Mouse (Mus musculus) G1E (cell line): ENCODE measurements around the gene Cnih2. TPM values are rescaled to one million over a fixed set of nuclear protein-coding genes. Genes with fewer than 3 reads are reported as not detected.

ENCODE experiments used
- ATAC-seq: 2 replicates; pipeline ENCODE4 v1.8.0; 2016; ENCODE audit warnings: mild to moderate bottlenecking; ENCODE audit not compliant: insufficient number of reproducible peaks, poor library complexity, low FRiP score, severe bottlenecking; ENCODE audit errors: extremely low read depth
- DNase-seq: peaks from one replicate; pipeline ENCODE4 v3.0.0; 2012; ENCODE audit warnings: low spot score
- H3K27me3 ChIP-seq: 2 replicates; pipeline ENCODE4 v1.6.1; 2012; ENCODE audit warnings: mild to moderate bottlenecking, low read length, inconsistent platforms; ENCODE audit not compliant: insufficient read depth
- H3K36me3 ChIP-seq: replicated peaks from 2 replicates; pipeline ENCODE3; 2012; ENCODE audit warnings: mild to moderate bottlenecking, inconsistent platforms
- H3K4me1 ChIP-seq: 2 replicates; pipeline ENCODE4 v1.6.1; 2012; ENCODE audit warnings: low read depth, low read length, inconsistent platforms, mixed read lengths; ENCODE audit not compliant: insufficient read depth
- H3K4me3 ChIP-seq: 2 replicates; pipeline ENCODE4 v1.5.1; 2012; ENCODE audit warnings: low read depth, mild to moderate bottlenecking, inconsistent platforms, low read length, moderate library complexity, mixed read lengths
- H3K9me3 ChIP-seq: replicated peaks from 2 replicates; pipeline ENCODE4 v1.6.1; 2012; ENCODE audit warnings: inconsistent platforms
- CTCF ChIP-seq: IDR thresholded peaks from 2 replicates; pipeline ENCODE4 v1.5.1; 2012; ENCODE audit warnings: low read depth, low read length, inconsistent platforms, mixed read lengths
- GATA1 ChIP-seq: IDR thresholded peaks from 2 replicates; pipeline ENCODE4 v1.6.1; 2012; ENCODE audit warnings: borderline replicate concordance, low read length, inconsistent platforms, mixed read lengths
- GATA2 ChIP-seq: IDR thresholded peaks from 2 replicates; pipeline ENCODE4 v1.6.1; 2012; ENCODE audit warnings: low read depth, low read length, inconsistent platforms, borderline replicate concordance
- POLR2AphosphoS5 ChIP-seq: IDR thresholded peaks from 2 replicates; pipeline ENCODE4 v1.6.1; 2012; ENCODE audit warnings: low read depth, low read length, inconsistent platforms; ENCODE audit not compliant: insufficient replicate concordance
- TAL1 ChIP-seq: conservative IDR thresholded peaks from 2 replicates; pipeline ENCODE4 v1.6.1; 2012; ENCODE audit warnings: low read depth, low read length, inconsistent platforms, mixed read lengths
- polyA plus RNA-seq: library from polyadenylated mRNA; stranded (reverse); fragments of >175 nt; gene quantifications from 2 replicates; pipeline ENCODE4 v1.2.3, GENCODE M21; 2012
- total RNA-seq, 2 experiments: library from RNA; stranded (forward) in 1 of 2; stranded (reverse) in 1 of 2; fragments of 200-1000 nt in 1 of 2; fragments of >200 nt in 1 of 2; fragmentation: Nextera tagmentation in 1 of 2; gene quantifications; 2 replicates each; pipeline ENCODE4 v1.2.3; 2014 to 2017

The Cnih2 gene
- total and polyA plus RNA-seq, 3 experiments: 1.6 to 2.1 TPM; not detected in 1

DNA sequence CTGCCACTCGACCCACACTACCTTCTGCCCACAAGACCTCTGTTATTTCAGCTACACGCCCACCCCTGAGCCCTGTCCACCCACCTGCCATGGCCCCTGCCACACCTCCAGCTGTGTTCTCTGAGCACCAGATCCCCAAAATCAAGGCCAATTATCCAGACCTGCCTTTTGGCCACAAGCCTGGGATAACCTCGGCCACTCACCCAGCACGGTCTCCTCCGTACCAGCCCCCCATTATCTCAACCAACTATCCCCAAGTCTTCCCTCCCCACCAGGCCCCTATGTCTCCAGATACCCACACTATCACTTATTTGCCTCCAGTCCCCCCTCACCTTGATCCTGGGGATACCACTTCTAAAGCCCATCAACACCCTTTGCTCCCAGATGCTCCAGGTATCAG, 28.8 kb downstream of the Cnih2 start:
- DNase-seq (no peak), ATAC-seq (no peak)
- Histone ChIP-seq H3K9me3 (no peaks in the 10 kb centered on the region), H3K27me3 (peaks cover 44% of the 10 kb centered on the region), H3K4me3 (no peak overlapping the region), H3K36me3 (no peaks in the 10 kb centered on the region), H3K4me1 (peaks cover 43% of the 10 kb centered on the region)
- TF ChIP-seq GATA1 (no peak), TAL1 (no peak), POLR2AphosphoS5 (no peak), GATA2 (no peak), CTCF (no peak)

GRCm38 (mm10) chr19:5068570-5069234, 29.6 kb downstream of the Cnih2 start:
- Histone ChIP-seq H3K36me3 (no peaks in the 10 kb centered on the region), H3K9me3 (no peaks in the 10 kb centered on the region), H3K4me3 (peak overlapping the region; percentile 25; the same call in 1 of the 2 replicates), H3K4me1 (peaks cover 43% of the 10 kb centered on the region), H3K27me3 (peaks cover 38% of the 10 kb centered on the region)
- TF ChIP-seq POLR2AphosphoS5: no peak
- TF ChIP-seq TAL1: no peak
- TF ChIP-seq GATA1: no peak
- no peak for TF ChIP-seq GATA2
- ATAC-seq: no peak
- no peak for DNase-seq

- ATAC-seq (no peak), DNase-seq (peak; percentile 51)
- Histone ChIP-seq H3K9me3 (no peaks in the 10 kb centered on the region), H3K4me3 (peak within 1 kb of the TSS; percentile 25; the same call in 1 of the 2 replicates), H3K36me3 (no peaks in the 10 kb centered on the region), H3K27me3 (peaks cover 38% of the 10 kb centered on the region), H3K4me1 (peaks cover 42% of the 10 kb centered on the region)
- TF ChIP-seq CTCF: no peak
- TF ChIP-seq TAL1: no peak
- TF ChIP-seq GATA2: no peak
- no peak for TF ChIP-seq GATA1
- TF ChIP-seq POLR2AphosphoS5: no peak
Observed at GRCm38 (mm10) chr19:5067867-5068569, 30.3 kb downstream of the Cnih2 start, which contains the start of gene Cd248. TSS of gene Cd248 (plus strand) at chr19:5068078.

- Histone ChIP-seq H3K9me3 (no peaks in the 10 kb centered on the region), H3K36me3 (no peaks in the 10 kb centered on the region), H3K4me1 (peaks cover 34% of the 10 kb centered on the region), H3K27me3 (peaks cover 43% of the 10 kb centered on the region), H3K4me3 (no peak overlapping the region)
- no peak for TF ChIP-seq POLR2AphosphoS5
- no peak for TF ChIP-seq TAL1
- no peak for TF ChIP-seq CTCF
- ATAC-seq (no peak), DNase-seq (no peak)
Observed at GRCm38 (mm10) chr19:5067040-5067799, 31.1 kb downstream of the Cnih2 start.

DNA sequence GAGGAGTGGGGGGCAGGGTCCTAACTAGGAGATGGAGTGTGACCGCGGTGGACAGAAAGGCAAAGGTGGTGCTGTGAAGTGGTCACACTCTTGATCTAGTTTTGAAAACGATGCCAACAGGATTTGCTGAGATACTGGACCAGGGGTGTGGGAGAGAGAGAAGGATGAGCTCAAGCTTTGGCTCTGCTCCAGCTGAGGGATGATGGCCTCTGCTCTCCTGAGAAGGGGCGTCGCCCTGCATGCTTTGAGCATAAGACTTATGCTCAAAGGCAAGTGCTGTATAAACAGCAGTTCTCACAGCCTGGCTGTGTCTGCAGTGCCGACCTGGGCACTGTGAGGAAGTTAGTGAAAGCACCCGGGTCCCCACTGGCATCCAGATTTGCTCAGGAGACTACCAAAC, 33.2 kb downstream of the Cnih2 start:
- Histone ChIP-seq H3K9me3 (no peaks in the 10 kb centered on the region), H3K36me3 (no peaks in the 10 kb centered on the region), H3K4me1 (peaks cover 34% of the 10 kb centered on the region), H3K4me3 (no peak overlapping the region), H3K27me3 (peaks cover 39% of the 10 kb centered on the region)
- ATAC-seq (no peak), DNase-seq (no peak)
- no peak for TF ChIP-seq TAL1
- TF ChIP-seq CTCF: no peak
- TF ChIP-seq GATA1: no peak
- no peak for TF ChIP-seq POLR2AphosphoS5
- no peak for TF ChIP-seq GATA2

DNA sequence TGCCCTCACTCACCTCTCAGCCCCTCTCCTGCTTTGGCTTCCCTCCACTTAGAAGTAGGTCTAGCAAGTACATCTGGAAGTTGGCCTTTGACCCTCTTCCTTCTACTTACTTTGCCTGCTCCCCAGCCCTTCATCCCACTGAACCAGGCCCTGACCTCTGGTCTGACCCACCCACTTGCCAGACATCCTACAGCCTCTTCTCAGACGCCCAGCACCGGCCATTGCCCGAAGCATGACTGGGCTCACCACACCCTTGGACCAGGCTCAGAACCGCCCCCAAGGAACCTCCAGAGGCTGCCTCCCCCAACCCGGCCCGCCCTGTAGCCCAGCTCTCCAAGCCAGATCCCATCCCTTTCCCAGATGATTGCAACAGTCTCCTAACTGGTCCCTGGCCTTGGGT, 35.9 kb downstream of the Cnih2 start:
- ATAC-seq: no peak
- Histone ChIP-seq H3K4me3 (no peak overlapping the region), H3K9me3 (no peaks in the 10 kb centered on the region), H3K36me3 (no peaks in the 10 kb centered on the region), H3K4me1 (peaks cover 40% of the 10 kb centered on the region), H3K27me3 (peaks cover 22% of the 10 kb centered on the region; the same call in 1 of the 2 replicates)
- TF ChIP-seq POLR2AphosphoS5 (no peak), GATA2 (no peak), TAL1 (no peak), CTCF (no peak), GATA1 (no peak)
- DNase-seq: no peak
